Mouse (Mus musculus) liver (tissue): ENCODE data around the gene Zbtb20.

Experiments used
- DNase-seq: peaks from one replicate; pipeline ENCODE4 v3.0.0-alpha.2; 2020; ENCODE audit warnings: mixed read lengths

Gene Zbtb20

GRCm38 (mm10) chr16:43528300-43528699 lies 652.6 kb downstream of the Zbtb20 start:
- DNase-seq: no peak

- DNase-seq: no peak
Measured at GRCm38 (mm10) chr16:43531328-43531727, 655.6 kb downstream of the Zbtb20 start.

GRCm38 (mm10) chr16:43534103-43534502 lies 658.4 kb downstream of the Zbtb20 start:
- DNase-seq: no peak

GRCm38 (mm10) chr16:43535912-43536311 lies 660.2 kb downstream of the Zbtb20 start:
- DNase-seq: no peak

- DNase-seq: no peak
Measured at GRCm38 (mm10) chr16:43537163-43537562, 661.5 kb downstream of the Zbtb20 start.

- DNase-seq: no peak
Measured at GRCm38 (mm10) chr16:43539659-43540096, 664.0 kb downstream of the Zbtb20 start.

GRCm38 (mm10) chr16:43540108-43540507 lies 664.4 kb downstream of the Zbtb20 start:
- no peak for DNase-seq

- no peak for DNase-seq
Measured at GRCm38 (mm10) chr16:43540546-43541167, 665.0 kb downstream of the Zbtb20 start.

- no peak for DNase-seq
Measured at GRCm38 (mm10) chr16:43545261-43545660, 669.6 kb downstream of the Zbtb20 start.

GRCm38 (mm10) chr16:43547323-43548180 lies 671.9 kb downstream of the Zbtb20 start:
- no peak for DNase-seq

- no peak for DNase-seq
Measured at GRCm38 (mm10) chr16:43548774-43549173, 673.1 kb downstream of the Zbtb20 start.

GRCm38 (mm10) chr16:43549425-43550089 lies 673.9 kb downstream of the Zbtb20 start:
- no peak for DNase-seq

GRCm38 (mm10) chr16:43552443-43552842 lies 676.8 kb downstream of the Zbtb20 start:
- no peak for DNase-seq

GRCm38 (mm10) chr16:43557385-43557784 lies 681.7 kb downstream of the Zbtb20 start:
- DNase-seq: no peak

GRCm38 (mm10) chr16:43561330-43561729 lies 685.6 kb downstream of the Zbtb20 start:
- DNase-seq: no peak

GRCm38 (mm10) chr16:43561956-43562355 lies 686.3 kb downstream of the Zbtb20 start:
- no peak for DNase-seq

- DNase-seq: no peak
Measured at GRCm38 (mm10) chr16:43565872-43566271, 690.2 kb downstream of the Zbtb20 start.

- DNase-seq: no peak
Measured at GRCm38 (mm10) chr16:43566511-43566910, 690.8 kb downstream of the Zbtb20 start.

GRCm38 (mm10) chr16:43571376-43572081 lies 695.8 kb downstream of the Zbtb20 start:
- DNase-seq: no peak

GRCm38 (mm10) chr16:43572171-43572570 lies 696.5 kb downstream of the Zbtb20 start:
- no peak for DNase-seq

- no peak for DNase-seq
Measured at GRCm38 (mm10) chr16:43572766-43573165, 697.1 kb downstream of the Zbtb20 start.

GRCm38 (mm10) chr16:43573181-43573833 lies 697.6 kb downstream of the Zbtb20 start:
- DNase-seq: no peak
